Mouse (Mus musculus) liver, adult 2 months (tissue): ENCODE measurements around the gene Itga3.

Experiments
- CTCF ChIP-seq: fragments of 200-500 bp; IDR thresholded peaks from 2 replicates; pipeline ENCODE4 v1.5.1; 2011; ENCODE audit warnings: low read depth, low read length, control low read depth
- POLR2A ChIP-seq: fragments of 200-500 bp; IDR thresholded peaks from 2 replicates; pipeline ENCODE4 v1.6.1; 2011; ENCODE audit warnings: low read length, control low read depth; ENCODE audit not compliant: insufficient read depth; ENCODE audit errors: extremely low read depth

DNA sequence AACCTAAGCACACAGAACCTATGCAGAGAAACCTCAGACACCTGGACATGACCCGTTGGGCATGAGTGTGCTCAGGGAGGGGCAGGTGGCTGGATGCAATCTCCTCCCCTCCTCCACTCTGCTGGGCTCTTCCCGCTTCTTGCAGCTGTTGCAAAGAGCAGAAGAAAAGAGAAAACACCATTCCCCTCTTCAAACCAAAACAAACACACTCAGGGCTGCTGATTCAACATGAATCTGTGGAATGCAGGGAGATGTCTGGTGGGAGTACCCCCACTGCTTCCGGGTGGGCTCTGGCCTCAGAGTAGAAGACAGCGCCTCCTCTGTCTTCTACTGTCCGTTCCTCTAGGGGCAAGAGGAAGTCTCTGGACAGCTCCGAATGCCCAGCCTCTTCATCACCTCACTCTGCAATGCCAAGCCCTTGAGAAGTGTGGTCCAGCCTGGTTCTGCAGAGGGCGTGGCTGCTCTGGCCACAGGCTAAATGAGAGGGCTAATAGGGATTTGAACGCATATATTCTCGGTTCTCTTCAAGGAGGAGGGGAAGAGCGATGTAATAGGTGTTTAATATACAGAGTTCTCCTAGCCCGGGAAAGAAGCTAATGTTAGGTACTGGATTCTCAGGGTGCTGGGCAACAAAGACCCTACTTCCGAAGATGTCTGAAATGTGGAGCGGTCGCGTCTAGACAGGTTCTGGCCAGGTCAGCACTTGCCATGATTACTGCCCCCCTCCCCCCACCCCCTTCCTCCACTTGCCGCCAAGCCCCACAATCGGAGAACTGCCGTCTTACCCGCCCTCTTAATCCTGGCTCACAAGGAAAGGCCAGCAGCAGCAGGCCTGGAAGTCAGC lies 1.2 kb downstream of the Itga3 start:
- TF ChIP-seq CTCF = no peak
- TF ChIP-seq POLR2A = no peak
